Mouse (Mus musculus): ENCODE measurements around the gene Gm4131. TPM values are rescaled to one million over a fixed set of nuclear protein-coding genes. Genes with fewer than 3 reads are reported as not detected.

Gene Gm4131
- polyA plus RNA-seq, 1 experiment, result not detected

DNA sequence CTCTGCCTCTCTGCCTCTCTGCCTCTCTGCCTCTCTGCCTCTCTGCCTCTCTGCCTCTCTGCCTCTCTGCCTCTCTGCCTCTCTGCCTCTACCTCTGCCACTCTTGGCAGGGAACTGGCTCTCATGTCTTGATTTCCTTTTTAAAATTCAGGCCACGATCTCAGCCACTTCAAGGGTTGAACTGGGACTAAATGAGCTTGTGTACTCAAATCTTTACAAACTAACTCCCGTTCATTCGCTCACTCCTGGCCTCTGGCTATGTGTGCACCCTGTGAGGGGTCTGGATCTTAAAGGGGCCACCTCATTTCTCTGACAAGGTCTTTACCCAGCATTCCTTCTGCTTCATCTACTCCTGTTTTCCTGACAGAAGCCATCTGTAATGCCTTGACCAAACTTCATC lies 18.6 kb upstream of the Gm4131 start:
- Histone ChIP-seq H3K79me3 (ENCODE audit: low read depth) (no peaks in the 10 kb centered on the region), H3ac (ENCODE audit: control insufficient read depth, insufficient read length, low read depth) (no peak overlapping the region), H3K4me3 (ENCODE audit: insufficient read depth, poor library complexity, severe bottlenecking) (no peak overlapping the region), H3K36me3 (ENCODE audit: control insufficient read depth, insufficient read depth) (no peaks in the 10 kb centered on the region), H3K79me2 (ENCODE audit: control insufficient read depth, insufficient read depth) (no peaks in the 10 kb centered on the region), H3K27me3 (ENCODE audit: control insufficient read depth, insufficient read depth, insufficient read length) (peaks cover 34% of the 10 kb centered on the region)
- TF ChIP-seq MYOD1 (IDR thresholded peaks at IDR 0.05; ENCODE audit: control insufficient read depth, insufficient read length, low read depth), result no peak
- no peak for TF ChIP-seq CEBPB (IDR thresholded peaks at IDR 0.05; ENCODE audit: low read depth)
- no peak for TF ChIP-seq MYOG (IDR thresholded peaks at IDR 0.05; ENCODE audit: control insufficient read depth, extremely low read depth, insufficient read length)
- no peak for TF ChIP-seq USF1 (IDR thresholded peaks at IDR 0.05; ENCODE audit: low read depth)
- no peak for TF ChIP-seq MAX (IDR thresholded peaks at IDR 0.05)
- no peak for TF ChIP-seq CTCF (IDR thresholded peaks at IDR 0.05; ENCODE audit: control insufficient read depth, insufficient read depth, insufficient read length)
- no peak for TF ChIP-seq FOSL1 (IDR thresholded peaks at IDR 0.05; ENCODE audit: insufficient read depth, low read length, poor library complexity, severe bottlenecking)

DNA sequence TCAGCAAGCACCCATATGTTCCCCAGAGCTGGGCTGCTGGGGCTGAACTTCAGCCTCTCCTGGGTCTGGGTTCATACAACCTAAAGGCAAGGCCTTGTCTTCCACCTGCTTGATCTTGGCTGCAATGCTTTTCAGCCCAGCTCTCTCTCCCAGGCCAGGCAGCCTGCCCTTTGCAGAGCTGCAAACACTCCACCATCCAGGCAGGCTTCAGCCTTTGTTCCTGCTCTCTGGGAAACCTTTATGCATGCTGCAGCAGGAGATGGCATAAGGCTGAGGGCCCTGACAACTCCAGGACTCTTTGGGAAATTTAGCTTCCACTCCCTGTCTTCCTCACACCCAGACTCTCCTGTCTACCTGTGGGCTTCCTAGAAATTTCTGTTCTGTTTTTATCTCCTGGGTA lies 17.9 kb upstream of the Gm4131 start:
- TF ChIP-seq MYOD1 (IDR thresholded peaks at IDR 0.05; ENCODE audit: control insufficient read depth, insufficient read length, low read depth) (no peak), MAX (IDR thresholded peaks at IDR 0.05) (no peak), CTCF (IDR thresholded peaks at IDR 0.05; ENCODE audit: control insufficient read depth, insufficient read depth, insufficient read length) (no peak), FOSL1 (IDR thresholded peaks at IDR 0.05; ENCODE audit: insufficient read depth, low read length, poor library complexity, severe bottlenecking) (no peak), MYOG (IDR thresholded peaks at IDR 0.05; ENCODE audit: control insufficient read depth, extremely low read depth, insufficient read length) (no peak), CEBPB (IDR thresholded peaks at IDR 0.05; ENCODE audit: low read depth) (no peak), USF1 (IDR thresholded peaks at IDR 0.05; ENCODE audit: low read depth) (no peak)
- Histone ChIP-seq H3K79me2 (ENCODE audit: control insufficient read depth, insufficient read depth) (no peaks in the 10 kb centered on the region), H3K36me3 (ENCODE audit: control insufficient read depth, insufficient read depth) (no peaks in the 10 kb centered on the region), H3K4me3 (ENCODE audit: insufficient read depth, poor library complexity, severe bottlenecking) (no peak overlapping the region), H3K79me3 (ENCODE audit: low read depth) (no peaks in the 10 kb centered on the region), H3K27me3 (ENCODE audit: control insufficient read depth, insufficient read depth, insufficient read length) (peaks cover 34% of the 10 kb centered on the region), H3ac (ENCODE audit: control insufficient read depth, insufficient read length, low read depth) (no peak overlapping the region)

DNA sequence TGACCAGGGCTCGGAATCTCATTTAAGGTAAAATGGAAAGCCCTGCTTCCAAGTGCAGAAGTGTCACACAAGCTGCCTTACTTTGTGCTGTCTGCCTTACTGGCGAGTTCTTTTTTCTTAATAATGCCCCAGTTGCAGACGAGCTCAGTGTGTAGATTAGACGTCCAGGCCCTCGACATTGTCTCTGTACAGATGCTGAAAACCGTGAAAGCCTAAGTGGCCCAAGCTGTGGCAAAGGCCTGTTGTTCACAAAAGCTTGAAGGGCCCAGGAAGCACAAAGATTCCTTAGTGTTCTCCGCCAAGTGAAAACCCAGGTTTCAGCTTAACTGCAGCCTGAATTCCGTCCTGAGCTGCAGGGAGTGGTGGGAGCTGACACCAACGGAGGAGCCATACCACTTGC lies 15.0 kb upstream of the Gm4131 start:
- H3ac ChIP-seq (ENCODE audit: control insufficient read depth, insufficient read length, low read depth), result no peak overlapping the region
- H3K79me3 ChIP-seq (ENCODE audit: low read depth), result no peaks in the 10 kb centered on the region
- no peaks in the 10 kb centered on the region for H3K79me2 ChIP-seq (ENCODE audit: control insufficient read depth, insufficient read depth)
- H3K36me3 ChIP-seq (ENCODE audit: control insufficient read depth, insufficient read depth), result no peaks in the 10 kb centered on the region
- H3K4me3 ChIP-seq (ENCODE audit: insufficient read depth, poor library complexity, severe bottlenecking), result no peak overlapping the region
- peaks cover 27% of the 10 kb centered on the region for H3K27me3 ChIP-seq (ENCODE audit: control insufficient read depth, insufficient read depth, insufficient read length)
- TF ChIP-seq MAX (IDR thresholded peaks at IDR 0.05), result no peak
- TF ChIP-seq CTCF (IDR thresholded peaks at IDR 0.05; ENCODE audit: control insufficient read depth, insufficient read depth, insufficient read length), result no peak
- TF ChIP-seq USF1 (IDR thresholded peaks at IDR 0.05; ENCODE audit: low read depth), result no peak
- no peak for TF ChIP-seq MYOG (IDR thresholded peaks at IDR 0.05; ENCODE audit: control insufficient read depth, extremely low read depth, insufficient read length)
- no peak for TF ChIP-seq MYOD1 (IDR thresholded peaks at IDR 0.05; ENCODE audit: control insufficient read depth, insufficient read length, low read depth)
- no peak for TF ChIP-seq CEBPB (IDR thresholded peaks at IDR 0.05; ENCODE audit: low read depth)
- no peak for TF ChIP-seq FOSL1 (IDR thresholded peaks at IDR 0.05; ENCODE audit: insufficient read depth, low read length, poor library complexity, severe bottlenecking)

DNA sequence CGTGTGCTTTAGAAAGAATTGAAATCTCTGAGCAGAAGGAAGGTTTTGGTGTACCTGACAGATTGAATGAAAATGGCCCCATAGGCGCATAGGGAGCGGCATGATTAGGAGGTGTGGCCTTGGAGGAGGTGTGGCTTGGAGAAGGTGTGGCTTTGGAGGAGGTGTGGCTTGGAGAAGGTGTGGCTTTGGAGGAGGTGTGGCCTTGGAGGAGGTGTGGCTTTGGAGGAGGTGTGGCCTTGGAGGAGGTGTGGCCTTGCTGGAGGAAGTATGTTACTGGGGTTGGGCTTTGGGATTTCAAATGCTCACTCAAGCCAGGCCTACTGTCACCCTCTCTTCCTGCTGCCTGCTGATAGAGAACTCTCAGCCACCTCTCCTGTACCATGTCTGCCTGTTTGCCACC lies 14.2 kb upstream of the Gm4131 start:
- TF ChIP-seq MAX (IDR thresholded peaks at IDR 0.05) (no peak), MYOG (IDR thresholded peaks at IDR 0.05; ENCODE audit: control insufficient read depth, extremely low read depth, insufficient read length) (no peak), MYOD1 (IDR thresholded peaks at IDR 0.05; ENCODE audit: control insufficient read depth, insufficient read length, low read depth) (no peak), FOSL1 (IDR thresholded peaks at IDR 0.05; ENCODE audit: insufficient read depth, low read length, poor library complexity, severe bottlenecking) (no peak), CEBPB (IDR thresholded peaks at IDR 0.05; ENCODE audit: low read depth) (no peak)
- H3K79me2 ChIP-seq (ENCODE audit: control insufficient read depth, insufficient read depth), result no peaks in the 10 kb centered on the region
- no peak overlapping the region for H3K4me3 ChIP-seq (ENCODE audit: insufficient read depth, poor library complexity, severe bottlenecking)
- no peaks in the 10 kb centered on the region for H3K36me3 ChIP-seq (ENCODE audit: control insufficient read depth, insufficient read depth)
- no peak overlapping the region for H3ac ChIP-seq (ENCODE audit: control insufficient read depth, insufficient read length, low read depth)
- peaks cover 28% of the 10 kb centered on the region for H3K27me3 ChIP-seq (ENCODE audit: control insufficient read depth, insufficient read depth, insufficient read length)
- H3K79me3 ChIP-seq (ENCODE audit: low read depth), result no peaks in the 10 kb centered on the region

DNA sequence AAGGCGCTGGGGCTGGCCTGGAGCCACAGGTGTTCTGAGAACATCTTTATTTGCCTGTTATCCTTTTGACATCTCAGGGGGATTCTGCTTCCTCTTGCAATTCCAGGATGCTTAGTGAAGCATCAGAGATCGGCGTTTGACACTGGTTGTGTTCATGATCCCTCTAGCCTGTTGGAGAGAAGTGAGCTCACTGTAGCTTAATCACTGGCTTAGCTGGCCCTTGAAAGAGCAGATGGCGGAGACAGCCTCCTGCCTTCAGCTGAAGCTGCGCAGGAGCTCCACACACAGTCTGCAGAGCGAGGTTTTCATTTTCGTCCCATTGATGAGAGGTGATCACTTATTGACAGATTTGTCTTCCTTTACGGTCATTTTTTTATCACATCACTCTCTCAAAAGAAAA lies 9.1 kb upstream of the Gm4131 start:
- H3K79me2 ChIP-seq (ENCODE audit: control insufficient read depth, insufficient read depth), result no peaks in the 10 kb centered on the region
- TF ChIP-seq MYOD1 (IDR thresholded peaks at IDR 0.05; ENCODE audit: control insufficient read depth, insufficient read length, low read depth) (no peak), USF1 (IDR thresholded peaks at IDR 0.05; ENCODE audit: low read depth) (no peak), CTCF (IDR thresholded peaks at IDR 0.05; ENCODE audit: control insufficient read depth, insufficient read depth, insufficient read length) (no peak), FOSL1 (IDR thresholded peaks at IDR 0.05; ENCODE audit: insufficient read depth, low read length, poor library complexity, severe bottlenecking) (no peak), MYOG (IDR thresholded peaks at IDR 0.05; ENCODE audit: control insufficient read depth, extremely low read depth, insufficient read length) (no peak), CEBPB (IDR thresholded peaks at IDR 0.05; ENCODE audit: low read depth) (no peak), MAX (IDR thresholded peaks at IDR 0.05) (no peak)
- peaks cover 14% of the 10 kb centered on the region for H3K27me3 ChIP-seq (ENCODE audit: control insufficient read depth, insufficient read depth, insufficient read length)
- H3K4me3 ChIP-seq (ENCODE audit: insufficient read depth, poor library complexity, severe bottlenecking), result no peak overlapping the region
- H3ac ChIP-seq (ENCODE audit: control insufficient read depth, insufficient read length, low read depth), result no peak overlapping the region
- H3K36me3 ChIP-seq (ENCODE audit: control insufficient read depth, insufficient read depth), result no peaks in the 10 kb centered on the region
- H3K79me3 ChIP-seq (ENCODE audit: low read depth), result no peaks in the 10 kb centered on the region

DNA sequence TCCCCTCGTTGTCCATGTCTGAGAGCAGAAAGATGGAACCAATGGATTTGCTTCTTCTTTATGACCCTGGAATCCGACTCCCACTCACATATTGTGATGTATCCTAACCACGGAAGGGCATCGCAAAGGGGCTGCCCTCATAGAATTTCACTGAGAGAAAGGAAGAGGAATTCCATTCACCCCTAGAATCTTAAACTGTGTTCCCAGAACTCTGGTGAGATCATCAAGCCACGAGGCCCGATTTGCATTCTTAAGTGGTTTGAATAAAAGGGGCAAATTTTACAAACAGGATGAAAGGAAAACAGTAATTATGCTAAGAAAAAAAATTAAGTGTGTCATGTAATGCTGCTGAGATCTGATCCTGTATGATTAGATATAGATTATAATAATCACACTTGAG lies 8.2 kb upstream of the Gm4131 start:
- H3K27me3 ChIP-seq (ENCODE audit: control insufficient read depth, insufficient read depth, insufficient read length), result peaks cover 14% of the 10 kb centered on the region
- H3K36me3 ChIP-seq (ENCODE audit: control insufficient read depth, insufficient read depth), result no peaks in the 10 kb centered on the region
- no peak overlapping the region for H3ac ChIP-seq (ENCODE audit: control insufficient read depth, insufficient read length, low read depth)
- TF ChIP-seq MYOG (IDR thresholded peaks at IDR 0.05; ENCODE audit: control insufficient read depth, extremely low read depth, insufficient read length) (no peak), USF1 (IDR thresholded peaks at IDR 0.05; ENCODE audit: low read depth) (no peak), FOSL1 (IDR thresholded peaks at IDR 0.05; ENCODE audit: insufficient read depth, low read length, poor library complexity, severe bottlenecking) (no peak), MAX (IDR thresholded peaks at IDR 0.05) (no peak), CTCF (IDR thresholded peaks at IDR 0.05; ENCODE audit: control insufficient read depth, insufficient read depth, insufficient read length) (no peak), MYOD1 (IDR thresholded peaks at IDR 0.05; ENCODE audit: control insufficient read depth, insufficient read length, low read depth) (no peak), CEBPB (IDR thresholded peaks at IDR 0.05; ENCODE audit: low read depth) (no peak)
- H3K79me2 ChIP-seq (ENCODE audit: control insufficient read depth, insufficient read depth), result no peaks in the 10 kb centered on the region
- no peaks in the 10 kb centered on the region for H3K79me3 ChIP-seq (ENCODE audit: low read depth)
- H3K4me3 ChIP-seq (ENCODE audit: insufficient read depth, poor library complexity, severe bottlenecking), result no peak overlapping the region
